Mouse (Mus musculus): ENCODE data around the gene Gm9376.

The Gm9376 gene

DNA sequence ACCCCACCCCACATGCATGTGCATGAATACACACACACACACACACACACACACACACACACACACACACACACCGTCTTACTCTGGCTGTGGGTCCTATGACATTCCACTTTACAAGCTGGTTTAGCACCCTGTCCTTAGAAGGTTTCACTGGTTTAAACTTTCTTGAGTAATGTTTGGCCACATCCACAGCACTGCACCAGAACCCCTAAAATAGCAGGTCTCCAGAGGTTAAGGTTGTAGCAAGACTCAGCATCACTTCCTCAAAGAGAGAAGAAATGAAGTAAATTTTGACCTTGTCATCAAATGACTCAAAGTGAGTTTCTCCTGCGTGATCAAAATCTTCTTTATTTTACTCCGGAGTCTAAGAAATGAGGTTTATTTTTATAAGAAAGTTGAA, 15.5 kb downstream of the Gm9376 start:
- DNase-seq (ENCODE audit: low read depth, low spot score) = no peak

DNA sequence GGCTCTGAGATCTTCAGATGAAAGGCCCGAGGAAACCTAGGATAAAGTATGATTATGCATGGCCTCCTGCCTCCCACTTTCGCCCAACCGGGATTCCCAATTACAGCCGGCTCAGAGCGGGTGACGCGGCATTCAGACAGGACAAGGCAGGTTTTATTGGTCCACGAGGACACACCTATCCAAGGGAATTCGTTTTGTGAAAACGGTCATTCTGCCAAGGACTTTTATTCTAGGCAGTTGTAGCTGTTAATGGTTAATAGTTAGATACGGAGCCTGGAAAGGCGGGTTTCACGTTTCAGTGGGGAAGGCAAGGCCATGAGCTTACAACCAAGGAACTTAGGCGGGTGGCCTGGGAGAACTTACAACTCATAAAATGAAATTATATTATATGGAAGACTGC, 16.2 kb downstream of the Gm9376 start:
- DNase-seq (ENCODE audit: low read depth, low spot score) = no peak

DNA sequence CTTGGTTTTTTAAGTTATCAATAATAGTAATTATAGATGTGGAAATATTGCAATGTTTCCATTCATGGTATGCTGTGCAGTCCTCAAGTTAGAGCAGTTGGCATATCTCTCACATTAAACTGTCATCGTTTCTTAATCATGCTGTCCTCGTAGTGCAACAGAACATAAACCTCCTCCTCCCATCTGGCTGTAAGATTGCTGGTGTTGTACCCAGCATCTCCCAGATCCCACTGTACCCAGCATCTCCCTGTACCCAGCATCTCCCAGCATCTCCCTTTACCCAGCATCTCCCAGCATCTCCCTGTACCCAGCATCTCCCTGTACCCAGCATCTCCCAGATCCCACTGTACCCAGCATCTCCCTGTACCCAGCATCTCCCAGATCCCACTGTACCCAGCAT, 19.3 kb downstream of the Gm9376 start:
- no peak for DNase-seq (ENCODE audit: low read depth, low spot score)

DNA sequence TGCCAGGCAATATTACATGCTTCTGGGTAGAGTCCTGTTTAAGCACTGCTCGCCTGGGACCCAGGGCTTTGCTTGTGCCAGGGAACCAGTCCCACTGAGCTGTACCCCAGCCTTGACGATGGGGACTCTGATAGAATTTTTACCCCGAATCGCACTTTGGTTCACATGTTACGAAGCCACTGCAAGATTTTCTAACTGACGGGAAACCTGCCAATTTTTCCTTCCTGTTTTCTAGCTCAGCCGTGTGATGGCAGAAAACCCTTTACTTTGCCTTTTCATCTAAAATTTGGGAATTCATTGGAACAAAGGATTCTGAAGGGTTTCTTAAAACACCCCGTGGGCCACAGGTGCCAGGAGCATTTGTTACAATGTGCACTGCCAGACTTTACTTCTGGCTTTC, 22.4 kb downstream of the Gm9376 start:
- no peak for DNase-seq (ENCODE audit: low read depth, low spot score)

DNA sequence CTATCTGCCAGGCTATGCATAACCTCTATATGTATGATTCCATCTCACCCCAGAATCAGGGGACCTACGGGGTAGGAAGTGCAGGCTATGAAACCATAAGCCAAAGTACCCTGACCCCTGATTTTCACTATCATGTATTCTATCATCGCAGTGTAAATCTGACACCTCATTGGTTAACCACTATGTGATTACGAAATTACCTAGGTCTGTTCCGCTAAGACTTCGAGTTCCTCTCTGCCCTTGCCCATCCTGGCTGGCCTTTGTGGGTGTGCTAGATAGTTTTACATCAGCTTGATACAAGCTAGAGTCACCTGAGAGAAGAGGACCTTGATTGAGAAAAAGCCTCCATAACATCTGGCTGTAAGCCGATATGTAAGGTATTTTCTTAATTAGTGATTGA, 23.2 kb downstream of the Gm9376 start:
- DNase-seq (ENCODE audit: low read depth, low spot score) = no peak

DNA sequence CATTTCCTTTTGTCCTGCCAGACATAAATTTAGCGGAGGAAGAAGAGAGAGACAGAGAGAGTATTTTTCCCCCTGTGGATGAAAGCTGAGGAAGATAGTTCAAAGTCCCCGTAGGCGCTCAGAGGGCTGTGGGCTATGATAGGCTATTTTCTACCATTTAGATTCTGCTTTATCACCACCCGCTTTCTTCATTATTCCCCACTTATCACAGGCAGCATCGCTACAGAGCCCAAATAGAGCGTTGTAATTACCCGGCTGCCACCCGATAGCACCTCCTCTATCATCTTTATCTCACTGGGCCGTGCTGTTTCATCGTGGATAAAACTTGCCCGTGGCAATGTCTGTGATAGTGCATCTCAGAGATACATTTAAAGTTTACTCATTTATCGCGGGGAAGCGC, 35.8 kb downstream of the Gm9376 start:
- no peak for DNase-seq (ENCODE audit: low read depth, low spot score)

DNA sequence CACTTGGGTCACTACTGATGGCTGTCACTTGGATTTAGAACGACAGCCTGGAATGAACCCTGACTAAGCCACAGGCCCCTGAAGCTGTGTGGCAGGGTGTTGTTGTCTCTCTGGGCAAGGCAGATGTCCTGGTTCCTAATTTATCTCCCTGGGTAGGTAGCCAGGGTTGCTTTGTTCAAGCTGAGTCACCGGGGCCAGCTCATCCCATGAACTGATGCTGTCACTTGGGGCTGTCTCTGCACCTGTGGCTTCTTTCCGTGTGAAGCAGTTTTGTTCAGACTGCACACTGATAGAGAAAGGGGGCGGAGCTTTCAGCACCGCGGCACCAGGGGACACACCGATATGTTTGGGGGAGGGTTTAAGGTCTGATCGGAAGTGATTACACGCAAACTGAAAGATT, 37.8 kb downstream of the Gm9376 start:
- DNase-seq (ENCODE audit: low read depth, low spot score) = no peak

DNA sequence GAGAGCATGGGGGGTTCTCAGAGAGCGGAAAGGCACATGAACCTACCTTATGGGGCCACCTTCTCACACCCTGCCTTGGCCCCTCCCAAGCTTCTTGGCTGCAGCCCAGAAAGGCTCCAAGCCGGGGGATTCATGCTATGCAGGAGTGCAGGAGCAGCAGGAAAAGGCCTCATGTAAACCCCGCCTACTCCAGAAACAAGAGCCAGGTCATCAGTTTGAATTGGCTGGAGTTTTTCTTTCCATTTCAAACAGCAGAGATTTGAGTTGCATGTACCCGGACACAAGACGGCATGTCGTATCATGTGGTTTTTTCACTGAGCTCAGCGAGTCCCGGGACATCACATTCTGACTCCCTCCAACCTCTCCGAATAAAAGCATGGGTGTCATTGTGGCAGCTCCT, 39.2 kb downstream of the Gm9376 start:
- no peak for DNase-seq (ENCODE audit: low read depth, low spot score)

DNA sequence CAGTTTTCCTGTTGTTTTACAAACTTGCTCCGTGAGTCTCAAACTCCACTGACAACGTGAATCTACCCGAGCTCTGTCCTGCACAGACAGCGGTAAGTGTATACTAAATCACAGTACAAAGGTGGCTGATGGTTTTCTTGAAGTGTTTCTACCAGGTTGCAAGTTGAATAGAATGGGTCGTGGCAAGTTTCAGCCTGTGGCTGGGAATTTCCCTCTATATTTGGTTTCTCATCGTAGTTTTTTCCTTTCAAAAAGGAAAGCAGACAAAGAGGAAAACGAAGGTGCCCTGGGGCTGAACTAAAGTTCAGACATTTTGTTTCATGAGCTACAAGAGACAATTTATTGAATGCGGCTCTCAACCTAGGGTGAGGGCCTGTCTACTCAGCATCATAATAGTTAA, 40.3 kb downstream of the Gm9376 start:
- no peak for DNase-seq (ENCODE audit: low read depth, low spot score)

DNA sequence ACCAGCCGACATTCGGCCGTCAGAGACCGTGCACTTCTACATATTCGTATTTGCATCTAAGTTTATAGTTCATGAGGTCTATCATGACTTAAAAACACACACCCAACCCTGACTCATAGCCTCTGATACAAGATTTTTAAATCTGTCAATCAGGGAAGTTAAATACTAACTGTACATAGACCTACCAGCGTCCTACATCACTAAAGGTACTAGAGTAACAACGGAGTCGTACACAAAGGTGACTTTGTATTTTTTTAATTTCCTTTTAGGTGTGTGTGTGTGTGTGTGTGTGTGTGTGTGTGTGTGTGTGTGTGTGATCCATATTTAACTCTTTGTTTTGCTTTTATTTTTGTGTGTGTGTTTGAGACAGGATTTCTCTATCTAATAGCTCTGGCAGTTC, 44.9 kb downstream of the Gm9376 start:
- no peak for DNase-seq (ENCODE audit: low read depth, low spot score)

DNA sequence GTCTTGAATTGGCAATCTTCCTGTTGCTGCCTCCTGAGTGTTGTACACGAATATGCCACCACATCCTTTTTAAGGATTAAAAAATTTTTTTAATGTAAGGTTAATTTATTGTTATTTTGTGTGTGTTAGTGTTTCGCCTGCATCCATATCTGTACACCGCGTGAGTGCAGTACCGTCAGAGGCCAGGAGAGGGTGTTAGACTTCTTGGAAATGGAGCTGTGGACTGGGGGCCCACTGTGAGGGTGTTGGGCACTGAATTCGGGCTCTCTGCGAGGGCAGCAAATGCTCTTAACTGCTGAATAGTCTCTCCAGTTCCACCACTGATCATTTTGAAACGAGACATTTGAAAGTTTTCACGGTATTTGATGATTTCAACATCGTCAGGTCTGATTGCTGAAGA, 45.9 kb downstream of the Gm9376 start:
- DNase-seq (ENCODE audit: low read depth, low spot score) = peak; percentile 9

DNA sequence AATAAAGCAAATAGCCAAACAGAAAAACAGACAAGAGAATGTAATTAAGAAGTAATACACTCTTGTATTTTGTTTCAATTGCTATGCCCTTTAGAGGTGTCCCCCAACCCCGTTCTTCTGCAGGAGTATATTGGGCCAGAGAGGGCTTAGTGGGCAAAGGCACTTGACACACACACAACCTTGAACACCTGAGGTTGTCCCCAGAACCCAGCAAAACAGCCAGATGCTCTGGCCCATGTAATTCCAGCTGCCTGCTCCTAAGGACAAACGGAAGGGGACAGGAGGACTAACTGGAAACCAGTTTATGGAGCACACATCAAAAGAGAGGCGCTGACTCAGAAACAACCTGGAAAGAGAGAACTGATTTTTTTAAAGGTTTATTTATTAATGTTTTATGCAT, 47.2 kb downstream of the Gm9376 start:
- no peak for DNase-seq (ENCODE audit: low read depth, low spot score)

DNA sequence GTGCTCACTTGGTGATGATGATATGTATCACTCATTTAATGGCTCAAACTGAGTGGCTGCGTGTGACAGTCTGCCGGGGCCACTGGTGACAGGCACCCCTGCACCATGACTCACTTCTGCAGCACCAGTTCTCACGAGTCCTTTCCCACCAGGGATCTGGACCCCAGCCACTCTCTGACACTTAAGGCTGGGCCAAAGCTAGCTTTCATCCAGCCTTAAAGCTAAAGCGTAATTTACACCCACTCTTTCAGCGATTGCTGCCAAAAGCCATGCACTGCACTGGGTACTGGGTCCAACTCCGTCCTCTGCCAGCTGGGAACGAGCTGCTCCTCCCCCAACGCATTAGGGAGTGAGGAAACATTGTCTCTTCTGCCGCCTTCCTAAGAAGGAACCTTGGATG, 50.5 kb downstream of the Gm9376 start:
- no peak for DNase-seq (ENCODE audit: low read depth, low spot score)
